In genomic region chr1:189107841-189108240, GRCm38 (mm10) we compare ENCODE assay signal across 8 mouse cellular contexts.
DNase-seq lines count a peak whose midpoint lies in the region; ATAC-seq and TF ChIP-seq lines count a peak whose summit lies in the region.

No protein-coding gene starts in this region.

- no peak overlapping the region for H3K4me2 ChIP-seq in forebrain, embryonic 12.5 days
- no peak overlapping the region for H3K4me2 ChIP-seq in forebrain, embryonic 11.5 days (ENCODE audit: low read depth, low read length, severe bottlenecking)
- no peak overlapping the region for H3K4me2 ChIP-seq in stomach, postnatal 0 days (replicated peaks; ENCODE audit: low read depth)

- H3K9ac ChIP-seq in forebrain, embryonic 12.5 days = no peak overlapping the region
- H3K9ac ChIP-seq in forebrain, embryonic 11.5 days (ENCODE audit: low read length) = no peak overlapping the region
- no peak overlapping the region for H3K9ac ChIP-seq in stomach, postnatal 0 days (ENCODE audit: low read length)

- no peak overlapping the region for H3K27ac ChIP-seq in forebrain, embryonic 12.5 days
- H3K27ac ChIP-seq in forebrain, embryonic 11.5 days (ENCODE audit: low read depth, low read length) = no peak overlapping the region
- H3K27ac ChIP-seq in stomach, postnatal 0 days (replicated peaks) = no peak overlapping the region

- no peaks in the 10 kb centered on the region for H3K27me3 ChIP-seq in forebrain, embryonic 12.5 days
- no peaks in the 10 kb centered on the region for H3K27me3 ChIP-seq in forebrain, embryonic 11.5 days (ENCODE audit: control insufficient read depth, insufficient read depth, low read length)
- H3K27me3 ChIP-seq in stomach, postnatal 0 days (ENCODE audit: control insufficient read depth, insufficient read depth, low read length) = no peaks in the 10 kb centered on the region

- intact Hi-C loops in gastrocnemius, postnatal 14 days (cut with DNase I; ENCODE audit: low total_unique reads) = no loop called here

- H3K4me3 ChIP-seq in forebrain, embryonic 12.5 days (replicated peaks) = no peak overlapping the region
- no peak overlapping the region for H3K4me3 ChIP-seq in forebrain, embryonic 11.5 days (ENCODE audit: low read depth, low read length)
- no peak overlapping the region for H3K4me3 ChIP-seq in stomach, postnatal 0 days (ENCODE audit: low read depth, low read length)

- TF ChIP-seq EP300 in stomach, postnatal 0 days (optimal IDR thresholded peaks at IDR 0.05) = no peak

- no peaks in the 10 kb centered on the region for H3K36me3 ChIP-seq in forebrain, embryonic 12.5 days (replicated peaks)
- H3K36me3 ChIP-seq in forebrain, embryonic 11.5 days (ENCODE audit: control insufficient read depth, insufficient read depth, low read length) = no peaks in the 10 kb centered on the region
- H3K36me3 ChIP-seq in stomach, postnatal 0 days (ENCODE audit: control insufficient read depth, insufficient read depth, low read length) = no peaks in the 10 kb centered on the region

- peak; percentile 68; the same call in 1 of the 2 replicates for ATAC-seq in forebrain, embryonic 12.5 days (ENCODE audit: low FRiP score)
- ATAC-seq in forebrain, embryonic 11.5 days (replicated peaks; ENCODE audit: low FRiP score) = no peak
- peak; percentile 32; the same call in 1 of the 2 replicates for ATAC-seq in stomach, postnatal 0 days (ENCODE audit: low FRiP score, low TSS enrichment)

- WGBS in forebrain, embryonic 12.5 days = 59% methylated on average over 8 of the region's 8 CpGs
- WGBS in forebrain, embryonic 11.5 days = 55% methylated on average over 8 of the region's 8 CpGs
- WGBS in stomach, postnatal 0 days = 42% methylated on average over 8 of the region's 8 CpGs

- peaks cover 5% of the 10 kb centered on the region; the same call in 1 of the 2 replicates for H3K4me1 ChIP-seq in forebrain, embryonic 12.5 days
- no peaks in the 10 kb centered on the region for H3K4me1 ChIP-seq in forebrain, embryonic 11.5 days (replicated peaks; ENCODE audit: control insufficient read depth, insufficient read depth, low read length)
- H3K4me1 ChIP-seq in stomach, postnatal 0 days (replicated peaks; ENCODE audit: control insufficient read depth, insufficient read depth) = no peaks in the 10 kb centered on the region

- no peak for DNase-seq in forebrain, embryonic 11.5 days (ENCODE audit: low spot score)
- peak; percentile 25 for DNase-seq in retina, postnatal 1 day
- DNase-seq in retina, embryonic 14.5 days (ENCODE audit: low spot score) = no peak
- peak; percentile 23 to 39 for DNase-seq in lung, postnatal 4 days
- DNase-seq in stomach, postnatal 0 days (ENCODE audit: low spot score) = no peak
- DNase-seq in gastrocnemius, adult 8-10 months (ENCODE audit: low spot score in 2 of 2) = no peak
- no peak for DNase-seq in gastrocnemius, postnatal 14 days

- H3K9me3 ChIP-seq in forebrain, embryonic 12.5 days = no peaks in the 10 kb centered on the region
- H3K9me3 ChIP-seq in forebrain, embryonic 11.5 days (ENCODE audit: control insufficient read depth, low read length) = no peaks in the 10 kb centered on the region
- H3K9me3 ChIP-seq in stomach, postnatal 0 days (ENCODE audit: control insufficient read depth, low read length) = no peaks in the 10 kb centered on the region

- no peak for TF ChIP-seq CTCF in stomach, postnatal 0 days (IDR thresholded peaks at IDR 0.05; ENCODE audit: low read depth)

Comparison
In these comparisons a context has a peak if more than half of its experiments do, and no peak if none do; other contexts are left out.
1. DNase-seq: peak in retina, postnatal 1 day (single experiment) and lung, postnatal 4 days (2 of 2); none in forebrain, embryonic 11.5 days (single experiment), retina, embryonic 14.5 days (single experiment), stomach, postnatal 0 days (single experiment), gastrocnemius, adult 8-10 months (0 of 2) and gastrocnemius, postnatal 14 days (single experiment).